Mouse (Mus musculus): ENCODE data around the gene Gfy. TPM values are rescaled to one million over a fixed set of nuclear protein-coding genes. Genes with fewer than 3 reads are reported as not detected.

Gene Gfy
- polyA plus RNA-seq, 1 experiment from 2014 or later: not detected

- WGBS (ENCODE audit: insufficient replicate concordance): 2% methylated on average over 29 of the region's 29 CpGs
- Histone ChIP-seq H3K4me1 (ENCODE audit: control insufficient read depth, insufficient read depth, low read length) (peaks cover 11% of the 10 kb centered on the region), H3K4me3 (ENCODE audit: low read depth, low read length) (peak within 1 kb of the TSS; percentile 71), H3K27me3 (ENCODE audit: control insufficient read depth, insufficient read depth, low read length) (peaks cover 4% of the 10 kb centered on the region; the same call in 1 of the 2 replicates), H3K4me2 (peak within 1 kb of the TSS; percentile 88), H3K9ac (ENCODE audit: low read depth, low read length) (peak within 1 kb of the TSS; percentile 80), H3K27ac (ENCODE audit: low read depth, low read length) (peak within 1 kb of the TSS; percentile 77), H3K36me3 (ENCODE audit: control insufficient read depth, insufficient read depth, low read length) (no peaks in the 10 kb centered on the region), H3K9me3 (replicated peaks; ENCODE audit: control insufficient read depth, low read length) (no peaks in the 10 kb centered on the region)
- ATAC-seq (replicated peaks; ENCODE audit: insufficient number of reproducible peaks, low FRiP score, low TSS enrichment): peak; percentile 71
These were observed 43.3 kb downstream of the Gfy start, which contains the start of the genes Gm45713 and Flt3l for GRCm38 (mm10) chr7:45135993-45136567. TSS of gene Gm45713 (minus strand) at chr7:45136231. TSS of gene Flt3l (minus strand) at chr7:45136432.

GRCm38 (mm10) chr7:45135370-45135769 lies 44.0 kb downstream of the Gfy start:
- H3K4me1 ChIP-seq (ENCODE audit: control insufficient read depth, insufficient read depth, low read length): peaks cover 11% of the 10 kb centered on the region
- no peaks in the 10 kb centered on the region for H3K9me3 ChIP-seq (replicated peaks; ENCODE audit: control insufficient read depth, low read length)
- no peaks in the 10 kb centered on the region for H3K36me3 ChIP-seq (ENCODE audit: control insufficient read depth, insufficient read depth, low read length)
- ATAC-seq (replicated peaks; ENCODE audit: insufficient number of reproducible peaks, low FRiP score, low TSS enrichment): no peak
- H3K4me2 ChIP-seq: peak overlapping the region; percentile 88
- H3K4me3 ChIP-seq (ENCODE audit: low read depth, low read length): peak overlapping the region; percentile 71
- WGBS (ENCODE audit: insufficient replicate concordance): 68% methylated on average over 3 of the region's 3 CpGs
- peak overlapping the region; percentile 77 for H3K27ac ChIP-seq (ENCODE audit: low read depth, low read length)
- H3K9ac ChIP-seq (ENCODE audit: low read depth, low read length): peak overlapping the region; percentile 80
- peaks cover 4% of the 10 kb centered on the region; the same call in 1 of the 2 replicates for H3K27me3 ChIP-seq (ENCODE audit: control insufficient read depth, insufficient read depth, low read length)

GRCm38 (mm10) chr7:45134544-45135026 lies 44.8 kb downstream of the Gfy start:
- H3K9ac ChIP-seq (ENCODE audit: low read depth, low read length): no peak overlapping the region
- peak overlapping the region; percentile 77; the same call in 1 of the 2 replicates for H3K27ac ChIP-seq (ENCODE audit: low read depth, low read length)
- peaks cover 14% of the 10 kb centered on the region for H3K4me1 ChIP-seq (ENCODE audit: control insufficient read depth, insufficient read depth, low read length)
- 7% methylated on average over 12 of the region's 12 CpGs for WGBS (ENCODE audit: insufficient replicate concordance)
- peak overlapping the region; percentile 88 for H3K4me2 ChIP-seq
- H3K4me3 ChIP-seq (ENCODE audit: low read depth, low read length): no peak overlapping the region
- peaks cover 4% of the 10 kb centered on the region; the same call in 1 of the 2 replicates for H3K27me3 ChIP-seq (ENCODE audit: control insufficient read depth, insufficient read depth, low read length)
- no peaks in the 10 kb centered on the region for H3K9me3 ChIP-seq (replicated peaks; ENCODE audit: control insufficient read depth, low read length)
- H3K36me3 ChIP-seq (ENCODE audit: control insufficient read depth, insufficient read depth, low read length): no peaks in the 10 kb centered on the region
- ATAC-seq (replicated peaks; ENCODE audit: insufficient number of reproducible peaks, low FRiP score, low TSS enrichment): peak; percentile 32

DNA sequence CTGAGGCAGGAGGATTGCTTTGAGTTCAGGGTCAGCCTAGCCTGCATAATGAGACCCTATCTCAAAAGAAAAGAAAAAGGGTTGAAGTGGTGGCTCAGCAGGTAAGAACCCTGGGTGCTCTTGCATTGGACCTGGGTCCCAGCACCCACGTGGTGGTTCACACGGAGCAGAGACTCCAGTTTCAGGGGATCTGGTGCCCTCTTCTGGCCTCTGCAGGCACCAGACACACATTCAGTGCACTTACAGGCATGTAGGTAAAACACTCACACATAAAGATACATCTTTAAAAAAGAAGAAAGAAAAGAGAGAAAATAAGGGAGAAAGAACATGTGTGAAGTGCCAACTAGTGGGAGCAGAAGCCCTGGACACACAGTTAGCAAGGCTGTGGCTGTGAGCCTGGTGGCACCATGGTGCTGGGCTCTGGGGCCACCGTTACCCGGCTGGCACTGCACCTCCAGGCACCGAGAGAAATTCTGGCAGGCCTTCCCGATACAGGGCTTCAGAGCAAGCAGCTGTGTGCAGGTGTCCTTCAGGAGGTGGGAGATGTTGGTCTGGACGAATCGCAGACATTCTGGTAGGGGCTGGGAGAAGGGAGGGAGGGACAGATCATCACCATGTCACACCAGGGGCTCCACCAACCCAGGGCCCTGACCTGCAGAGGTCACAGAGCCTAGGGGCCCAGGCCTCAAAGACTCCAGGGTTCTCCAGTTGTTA lies 45.8 kb downstream of the Gfy start:
- no peaks in the 10 kb centered on the region for H3K36me3 ChIP-seq (ENCODE audit: control insufficient read depth, insufficient read depth, low read length)
- no peak for ATAC-seq (replicated peaks; ENCODE audit: insufficient number of reproducible peaks, low FRiP score, low TSS enrichment)
- H3K4me3 ChIP-seq (ENCODE audit: low read depth, low read length): no peak overlapping the region
- H3K9ac ChIP-seq (ENCODE audit: low read depth, low read length): no peak overlapping the region
- H3K4me1 ChIP-seq (ENCODE audit: control insufficient read depth, insufficient read depth, low read length): peaks cover 14% of the 10 kb centered on the region
- no peak overlapping the region for H3K4me2 ChIP-seq
- peaks cover 4% of the 10 kb centered on the region; the same call in 1 of the 2 replicates for H3K27me3 ChIP-seq (ENCODE audit: control insufficient read depth, insufficient read depth, low read length)
- H3K27ac ChIP-seq (ENCODE audit: low read depth, low read length): no peak overlapping the region
- WGBS (ENCODE audit: insufficient replicate concordance): 77% methylated on average over 8 of the region's 8 CpGs
- H3K9me3 ChIP-seq (replicated peaks; ENCODE audit: control insufficient read depth, low read length): no peaks in the 10 kb centered on the region

DNA sequence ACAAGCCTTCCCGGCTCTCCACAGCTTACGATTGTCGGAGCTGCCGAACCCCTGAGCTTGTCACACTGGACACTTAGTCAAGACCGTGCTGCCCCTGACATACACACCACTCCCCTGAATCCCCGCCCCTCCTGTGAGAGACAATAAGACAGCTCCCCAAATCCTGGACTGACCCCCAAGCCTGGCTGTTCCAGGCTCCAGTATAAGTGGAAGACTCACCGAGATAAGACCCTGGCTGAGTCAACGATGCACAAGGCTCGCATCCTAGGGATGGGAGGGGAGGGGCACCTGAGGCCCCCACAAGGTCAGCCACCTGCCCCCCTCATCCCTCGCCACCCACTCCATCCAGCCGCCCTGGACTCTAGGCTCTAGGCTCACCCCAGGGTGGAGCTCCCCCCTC lies 47.5 kb downstream of the Gfy start:
- Histone ChIP-seq H3K4me3 (ENCODE audit: low read depth, low read length) (no peak overlapping the region), H3K9me3 (replicated peaks; ENCODE audit: control insufficient read depth, low read length) (no peaks in the 10 kb centered on the region), H3K4me1 (ENCODE audit: control insufficient read depth, insufficient read depth, low read length) (peaks cover 14% of the 10 kb centered on the region), H3K36me3 (ENCODE audit: control insufficient read depth, insufficient read depth, low read length) (peaks cover 5% of the 10 kb centered on the region), H3K27ac (ENCODE audit: low read depth, low read length) (no peak overlapping the region), H3K9ac (ENCODE audit: low read depth, low read length) (0 out of 2 replicates have a peak overlapping the region, but pooled peaks have one; percentile 10), H3K27me3 (ENCODE audit: control insufficient read depth, insufficient read depth, low read length) (peaks cover 4% of the 10 kb centered on the region; the same call in 1 of the 2 replicates), H3K4me2 (no peak overlapping the region)
- 62% methylated on average over 11 of the region's 11 CpGs for WGBS (ENCODE audit: insufficient replicate concordance)
- no peak for ATAC-seq (replicated peaks; ENCODE audit: insufficient number of reproducible peaks, low FRiP score, low TSS enrichment)

GRCm38 (mm10) chr7:45129776-45130512 lies 49.4 kb downstream of the Gfy start:
- H3K4me1 ChIP-seq (ENCODE audit: control insufficient read depth, insufficient read depth, low read length): peaks cover 22% of the 10 kb centered on the region

DNA sequence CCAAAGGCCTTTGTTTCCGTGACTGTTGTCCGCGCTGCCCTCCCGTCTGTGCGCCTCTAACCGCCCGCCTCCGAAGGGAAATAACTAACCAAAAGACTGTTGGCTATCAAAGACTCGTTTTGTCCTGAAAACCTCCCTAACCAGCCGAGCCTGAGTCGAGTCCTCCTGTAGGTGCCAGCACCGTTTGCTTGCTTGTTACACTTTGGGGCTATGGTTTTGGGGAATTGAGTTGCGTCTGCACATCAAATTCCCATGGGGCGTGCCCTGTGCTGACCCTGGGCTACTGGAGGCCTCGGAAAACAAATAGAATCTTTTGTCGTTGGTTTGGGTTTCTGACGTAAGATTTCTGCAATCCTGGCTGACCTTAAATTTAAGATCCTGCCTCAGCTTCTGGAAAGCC lies 50.1 kb downstream of the Gfy start:
- 3% methylated on average over 17 of the region's 17 CpGs for WGBS (ENCODE audit: insufficient replicate concordance)
- ATAC-seq (replicated peaks; ENCODE audit: insufficient number of reproducible peaks, low FRiP score, low TSS enrichment): peak; percentile 15; the same call in 1 of the 2 replicates

More at GRCm38 (mm10) chr7:45129776-45130512, 49.4 kb downstream of the Gfy start:
- Histone ChIP-seq H3K36me3 (ENCODE audit: control insufficient read depth, insufficient read depth, low read length) (peaks cover 24% of the 10 kb centered on the region), H3K4me2 (peak overlapping the region; percentile 83), H3K4me3 (ENCODE audit: low read depth, low read length) (peak overlapping the region; percentile 93), H3K27ac (ENCODE audit: low read depth, low read length) (peak overlapping the region; percentile 85; the same call in 1 of the 2 replicates), H3K9me3 (replicated peaks; ENCODE audit: control insufficient read depth, low read length) (no peaks in the 10 kb centered on the region), H3K9ac (ENCODE audit: low read depth, low read length) (peak overlapping the region; percentile 77), H3K27me3 (ENCODE audit: control insufficient read depth, insufficient read depth, low read length) (no peaks in the 10 kb centered on the region)
- 49% methylated on average over 15 of the region's 15 CpGs for WGBS (ENCODE audit: insufficient replicate concordance)
- no peak for ATAC-seq (replicated peaks; ENCODE audit: insufficient number of reproducible peaks, low FRiP score, low TSS enrichment)

GRCm38 (mm10) chr7:45128624-45129246 lies 50.6 kb downstream of the Gfy start, which contains the start of gene Rpl13a:
TSS of gene Rpl13a (minus strand) at chr7:45128761.
- peak; percentile 91 for ATAC-seq (replicated peaks; ENCODE audit: insufficient number of reproducible peaks, low FRiP score, low TSS enrichment)
- Histone ChIP-seq H3K9me3 (replicated peaks; ENCODE audit: control insufficient read depth, low read length) (no peaks in the 10 kb centered on the region), H3K4me1 (ENCODE audit: control insufficient read depth, insufficient read depth, low read length) (peaks cover 25% of the 10 kb centered on the region), H3K36me3 (ENCODE audit: control insufficient read depth, insufficient read depth, low read length) (peaks cover 24% of the 10 kb centered on the region), H3K4me2 (peak within 1 kb of the TSS; percentile 96), H3K27ac (ENCODE audit: low read depth, low read length) (peak within 1 kb of the TSS; percentile 95), H3K27me3 (ENCODE audit: control insufficient read depth, insufficient read depth, low read length) (no peaks in the 10 kb centered on the region), H3K9ac (ENCODE audit: low read depth, low read length) (peak within 1 kb of the TSS; percentile 100), H3K4me3 (ENCODE audit: low read depth, low read length) (peak within 1 kb of the TSS; percentile 93)
- under 1% methylated on average over 48 of the region's 48 CpGs for WGBS (ENCODE audit: insufficient replicate concordance)

More for the DNA sequence above, 50.1 kb downstream of the Gfy start:
- H3K4me1 ChIP-seq (ENCODE audit: control insufficient read depth, insufficient read depth, low read length): peaks cover 25% of the 10 kb centered on the region
- peak overlapping the region; percentile 85 for H3K27ac ChIP-seq (ENCODE audit: low read depth, low read length)
- H3K4me3 ChIP-seq (ENCODE audit: low read depth, low read length): peak overlapping the region; percentile 93
- H3K9me3 ChIP-seq (replicated peaks; ENCODE audit: control insufficient read depth, low read length): no peaks in the 10 kb centered on the region
- peak overlapping the region; percentile 83 for H3K4me2 ChIP-seq
- no peaks in the 10 kb centered on the region for H3K27me3 ChIP-seq (ENCODE audit: control insufficient read depth, insufficient read depth, low read length)
- H3K9ac ChIP-seq (ENCODE audit: low read depth, low read length): peak overlapping the region; percentile 77
- peaks cover 24% of the 10 kb centered on the region for H3K36me3 ChIP-seq (ENCODE audit: control insufficient read depth, insufficient read depth, low read length)

All from heart, embryonic 11.5 days (tissue).